Mouse (Mus musculus): ENCODE measurements around the gene Mdm4. TPM values are rescaled to one million over a fixed set of nuclear protein-coding genes. Genes with fewer than 3 reads are reported as not detected.

The Mdm4 gene
- polyA plus RNA-seq, 1 experiment: 11.5 TPM

GRCm38 (mm10) chr1:133047575-133047974, 17.2 kb upstream of the Mdm4 start:
- peak overlapping the region; percentile 90 for H3K4me2 ChIP-seq (ENCODE audit: low read depth)
- no peak overlapping the region for H3K4me3 ChIP-seq
- no peak for TF ChIP-seq MYOD1 (IDR thresholded peaks at IDR 0.05; ENCODE audit: control insufficient read depth in 1 of 3, insufficient read length in 2 of 3, low read depth in 2 of 3)
- no peak for TF ChIP-seq TCF3 (IDR thresholded peaks at IDR 0.05; ENCODE audit: insufficient read length, low read depth)
- no peak for TF ChIP-seq POLR2AphosphoS2 (IDR thresholded peaks at IDR 0.05; ENCODE audit: insufficient read length, low read depth)
- TF ChIP-seq TCF12 (IDR thresholded peaks at IDR 0.05; ENCODE audit: insufficient read depth, poor library complexity, severe bottlenecking): no peak
- TF ChIP-seq USF1 (IDR thresholded peaks at IDR 0.05; ENCODE audit: low read depth): no peak
- TF ChIP-seq POLR2A (IDR thresholded peaks at IDR 0.05; ENCODE audit: insufficient read length, low read depth): no peak
- no peak for TF ChIP-seq CEBPB (IDR thresholded peaks at IDR 0.05; ENCODE audit: insufficient read depth, poor library complexity, severe bottlenecking)
- no peak for TF ChIP-seq SRF (IDR thresholded peaks at IDR 0.05; ENCODE audit: control insufficient read depth, insufficient read length, low read depth)
- no peak for TF ChIP-seq E2F4 (IDR thresholded peaks at IDR 0.05; ENCODE audit: insufficient read depth)
- no peak for TF ChIP-seq MYOG (IDR thresholded peaks at IDR 0.05; ENCODE audit: control insufficient read depth in 1 of 3, insufficient read depth in 1 of 3, insufficient read length in 2 of 3, low read depth in 2 of 3)
- no peak for TF ChIP-seq REST (IDR thresholded peaks at IDR 0.05; ENCODE audit: insufficient read depth, insufficient read length)
- no peak for TF ChIP-seq MAX (IDR thresholded peaks at IDR 0.05; ENCODE audit: low read depth)
- no peaks in the 10 kb centered on the region for H3K36me3 ChIP-seq (ENCODE audit: control insufficient read depth, insufficient read depth)
- H3K27me3 ChIP-seq (ENCODE audit: control insufficient read depth, insufficient read depth, insufficient read length): no peaks in the 10 kb centered on the region
- no peaks in the 10 kb centered on the region for H3K79me2 ChIP-seq (ENCODE audit: control insufficient read depth, insufficient read depth)
- no peak overlapping the region for H3ac ChIP-seq (ENCODE audit: control insufficient read depth, insufficient read length)

GRCm38 (mm10) chr1:133046441-133046931, 16.1 kb upstream of the Mdm4 start:
- Histone ChIP-seq H3K36me3 (ENCODE audit: control insufficient read depth, insufficient read depth) (no peaks in the 10 kb centered on the region), H3K27me3 (ENCODE audit: control insufficient read depth, insufficient read depth, insufficient read length) (no peaks in the 10 kb centered on the region), H3K79me2 (ENCODE audit: control insufficient read depth, insufficient read depth) (no peaks in the 10 kb centered on the region), H3K4me3 (peak overlapping the region; percentile 19), H3ac (ENCODE audit: control insufficient read depth, insufficient read length) (peak overlapping the region; percentile 16), H3K4me2 (ENCODE audit: low read depth) (peak overlapping the region; percentile 90)
- TF ChIP-seq MYOD1 (IDR thresholded peaks at IDR 0.05; ENCODE audit: control insufficient read depth in 1 of 3, insufficient read length in 2 of 3, low read depth in 2 of 3) (no peak), SRF (IDR thresholded peaks at IDR 0.05; ENCODE audit: control insufficient read depth, insufficient read length, low read depth) (peak; percentile 38)

GRCm38 (mm10) chr1:133045861-133046440, 15.6 kb upstream of the Mdm4 start:
- Histone ChIP-seq H3K4me3 (peak overlapping the region; percentile 19), H3K79me2 (ENCODE audit: control insufficient read depth, insufficient read depth) (no peaks in the 10 kb centered on the region), H3K36me3 (ENCODE audit: control insufficient read depth, insufficient read depth) (no peaks in the 10 kb centered on the region), H3K4me2 (ENCODE audit: low read depth) (peak overlapping the region; percentile 90), H3K27me3 (ENCODE audit: control insufficient read depth, insufficient read depth, insufficient read length) (no peaks in the 10 kb centered on the region), H3ac (ENCODE audit: control insufficient read depth, insufficient read length) (peak overlapping the region; percentile 16)
- TF ChIP-seq SRF (IDR thresholded peaks at IDR 0.05; ENCODE audit: control insufficient read depth, insufficient read length, low read depth): no peak
- TF ChIP-seq USF1 (IDR thresholded peaks at IDR 0.05; ENCODE audit: low read depth): no peak
- no peak for TF ChIP-seq REST (IDR thresholded peaks at IDR 0.05; ENCODE audit: insufficient read depth, insufficient read length)
- TF ChIP-seq E2F4 (IDR thresholded peaks at IDR 0.05; ENCODE audit: insufficient read depth): no peak
- peak; percentile 26 for TF ChIP-seq POLR2AphosphoS2 (IDR thresholded peaks at IDR 0.05; ENCODE audit: insufficient read length, low read depth)
- TF ChIP-seq MAX (IDR thresholded peaks at IDR 0.05; ENCODE audit: low read depth): no peak
- peak; percentile 45 for TF ChIP-seq POLR2A (IDR thresholded peaks at IDR 0.05; ENCODE audit: insufficient read length, low read depth)
- peak in 1 of 3 experiments; percentile 2 for TF ChIP-seq MYOD1 (IDR thresholded peaks at IDR 0.05; ENCODE audit: control insufficient read depth in 1 of 3, insufficient read length in 2 of 3, low read depth in 2 of 3)
- TF ChIP-seq CEBPB (IDR thresholded peaks at IDR 0.05; ENCODE audit: insufficient read depth, poor library complexity, severe bottlenecking): no peak
- TF ChIP-seq TCF3 (IDR thresholded peaks at IDR 0.05; ENCODE audit: insufficient read length, low read depth): no peak
- TF ChIP-seq TCF12 (IDR thresholded peaks at IDR 0.05; ENCODE audit: insufficient read depth, poor library complexity, severe bottlenecking): no peak
- TF ChIP-seq MYOG (IDR thresholded peaks at IDR 0.05; ENCODE audit: control insufficient read depth in 1 of 3, insufficient read depth in 1 of 3, insufficient read length in 2 of 3, low read depth in 2 of 3): peak in 2 of 3 experiments; percentile 27 to 29

- Histone ChIP-seq H3K4me2 (ENCODE audit: low read depth) (peak within 1 kb of the TSS; percentile 90), H3K27me3 (ENCODE audit: control insufficient read depth, insufficient read depth, insufficient read length) (no peaks in the 10 kb centered on the region), H3K79me2 (ENCODE audit: control insufficient read depth, insufficient read depth) (no peaks in the 10 kb centered on the region), H3K4me3 (peak within 1 kb of the TSS; percentile 19), H3K36me3 (ENCODE audit: control insufficient read depth, insufficient read depth) (no peaks in the 10 kb centered on the region), H3ac (ENCODE audit: control insufficient read depth, insufficient read length) (peak within 1 kb of the TSS; percentile 16)
- TF ChIP-seq TCF12 (IDR thresholded peaks at IDR 0.05; ENCODE audit: insufficient read depth, poor library complexity, severe bottlenecking) (no peak), MYOG (IDR thresholded peaks at IDR 0.05; ENCODE audit: control insufficient read depth in 1 of 3, insufficient read depth in 1 of 3, insufficient read length in 2 of 3, low read depth in 2 of 3) (no peak), SRF (IDR thresholded peaks at IDR 0.05; ENCODE audit: control insufficient read depth, insufficient read length, low read depth) (no peak), CEBPB (IDR thresholded peaks at IDR 0.05; ENCODE audit: insufficient read depth, poor library complexity, severe bottlenecking) (no peak), E2F4 (IDR thresholded peaks at IDR 0.05; ENCODE audit: insufficient read depth) (no peak), REST (IDR thresholded peaks at IDR 0.05; ENCODE audit: insufficient read depth, insufficient read length) (no peak), MYOD1 (IDR thresholded peaks at IDR 0.05; ENCODE audit: control insufficient read depth in 1 of 3, insufficient read length in 2 of 3, low read depth in 2 of 3) (no peak), USF1 (IDR thresholded peaks at IDR 0.05; ENCODE audit: low read depth) (no peak), POLR2AphosphoS2 (IDR thresholded peaks at IDR 0.05; ENCODE audit: insufficient read length, low read depth) (no peak), TCF3 (IDR thresholded peaks at IDR 0.05; ENCODE audit: insufficient read length, low read depth) (no peak), MAX (IDR thresholded peaks at IDR 0.05; ENCODE audit: low read depth) (no peak), POLR2A (IDR thresholded peaks at IDR 0.05; ENCODE audit: insufficient read length, low read depth) (no peak)
Measured at GRCm38 (mm10) chr1:133045011-133045860, 14.9 kb upstream of the Mdm4 start, which contains the start of gene Pik3c2b. TSS of gene Pik3c2b (plus strand) at chr1:133045667.

All from myocyte (in vitro differentiated cells).